Mouse (Mus musculus) lung, embryonic 15.5 days (tissue): ENCODE data around the gene Chrm1. TPM values are rescaled to one million over a fixed set of nuclear protein-coding genes. Genes with fewer than 3 reads are reported as not detected.

Experiments used
- ATAC-seq: fragments of 200-750 bp; cut with Nextera tagmentation; 2 replicates; pipeline ENCODE4 v1.8.0; 2017; ENCODE audit warnings: moderate number of reproducible peaks, borderline replicate concordance; ENCODE audit not compliant: low FRiP score, low TSS enrichment; ENCODE audit errors: extremely low read depth
- H3K27ac ChIP-seq: fragments of 300-500 bp; sonication (generic); 2 replicates; pipeline ENCODE4 v1.5.1; 2015; ENCODE audit warnings: moderate library complexity, mild to moderate bottlenecking, inconsistent platforms
- H3K27me3 ChIP-seq: fragments of 300-500 bp; sonication (generic); 2 replicates; pipeline ENCODE4 v1.6.1; 2015; ENCODE audit warnings: inconsistent platforms
- H3K36me3 ChIP-seq: fragments of 300-500 bp; sonication (generic); 2 replicates; pipeline ENCODE4 v1.6.1; 2015; ENCODE audit warnings: inconsistent platforms
- H3K4me1 ChIP-seq: fragments of 300-500 bp; sonication (generic); 2 replicates; pipeline ENCODE4 v1.6.1; 2015; ENCODE audit warnings: inconsistent platforms
- H3K4me2 ChIP-seq: fragments of 300-500 bp; sonication (generic); 2 replicates; pipeline ENCODE4 v1.6.1; 2015; ENCODE audit warnings: inconsistent platforms, mild to moderate bottlenecking, moderate library complexity
- H3K4me3 ChIP-seq: fragments of 300-500 bp; sonication (generic); 2 replicates; pipeline ENCODE4 v1.5.1; 2015; ENCODE audit warnings: mild to moderate bottlenecking, inconsistent platforms
- H3K9ac ChIP-seq: fragments of 300-500 bp; sonication (generic); 2 replicates; pipeline ENCODE4 v1.6.1; 2015; ENCODE audit warnings: inconsistent platforms
- H3K9me3 ChIP-seq: fragments of 300-500 bp; sonication (generic); 2 replicates; pipeline ENCODE4 v1.6.1; 2016; ENCODE audit warnings: inconsistent platforms
- WGBS: fragments of 180-500 bp; shearing (Covaris S2); methylation state at CpG from one replicate; pipeline ENCODE4 v1.1.7; 2015; 5-methylcytosine and 5-hydroxymethylcytosine counted together
- polyA plus RNA-seq: library from polyadenylated mRNA; unstranded; fragments of >200 nt; fragmentation: Nextera tagmentation; extraction: Ambion mirVana; gene quantifications from 2 replicates; pipeline ENCODE4 v1.2.1, GENCODE M21; 2015

Gene Chrm1
- polyA plus RNA-seq, 1 experiment from 2014 or later: 0.14 TPM

DNA sequence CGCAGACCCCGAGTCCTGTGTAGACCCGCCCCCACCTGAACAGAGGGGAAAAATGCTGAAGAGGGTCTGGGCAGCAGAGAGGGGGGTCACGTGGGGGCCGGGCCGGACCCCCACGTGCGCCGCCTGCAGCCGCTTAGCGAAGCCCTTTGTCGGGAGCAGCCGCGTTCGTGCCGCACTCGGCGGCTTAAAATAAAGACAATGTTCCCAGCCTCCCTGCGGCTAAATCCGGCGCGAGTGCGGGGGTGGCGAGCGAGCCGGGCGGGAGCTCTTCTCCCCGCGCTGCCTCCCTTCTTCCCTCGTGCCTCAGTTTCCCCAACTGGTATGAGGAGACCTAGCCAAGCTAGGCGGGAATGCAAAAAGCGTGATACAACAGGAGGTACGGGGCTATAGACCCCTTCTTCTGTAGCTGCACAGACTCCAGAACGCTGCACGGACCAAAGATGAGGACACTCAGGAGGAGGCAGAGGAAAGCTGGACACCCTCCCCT is 1.7 kb upstream of the Chrm1 start:
- H3K36me3 ChIP-seq: no peaks in the 10 kb centered on the region
- under 1% methylated on average over 35 of the region's 35 CpGs for WGBS
- peaks cover 16% of the 10 kb centered on the region for H3K4me1 ChIP-seq
- peak overlapping the region; percentile 42 for H3K9ac ChIP-seq
- no peaks in the 10 kb centered on the region for H3K27me3 ChIP-seq
- H3K9me3 ChIP-seq: no peaks in the 10 kb centered on the region
- no peak; the same call in 1 of the 2 replicates for ATAC-seq
- H3K4me3 ChIP-seq: peak overlapping the region; percentile 45
- H3K27ac ChIP-seq: no peak overlapping the region
- H3K4me2 ChIP-seq: peak overlapping the region; percentile 97

DNA sequence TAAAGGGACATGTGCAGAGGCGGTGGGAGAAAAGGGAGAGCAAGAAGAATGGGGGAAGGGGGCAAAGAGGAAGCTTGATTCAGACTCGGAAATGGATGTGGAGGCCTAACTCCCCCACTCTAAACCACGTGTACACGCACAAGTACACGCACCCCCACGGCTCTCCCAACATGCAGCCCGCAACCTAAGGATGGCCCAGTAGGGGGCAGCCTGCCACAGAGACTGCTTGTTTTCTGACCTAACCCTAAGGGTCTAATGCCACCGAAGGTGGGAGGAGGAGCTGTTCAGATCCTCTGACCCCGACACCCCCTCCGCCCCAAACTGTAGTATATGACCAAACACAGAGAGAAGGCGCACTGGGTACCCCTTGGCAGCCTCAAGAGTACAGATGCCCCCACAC is 1.3 kb upstream of the Chrm1 start:
- no peak; the same call in 1 of the 2 replicates for ATAC-seq
- Histone ChIP-seq H3K27me3 (no peaks in the 10 kb centered on the region), H3K9ac (peak overlapping the region; percentile 42), H3K27ac (no peak overlapping the region), H3K4me2 (peak overlapping the region; percentile 97), H3K4me3 (peak overlapping the region; percentile 45), H3K36me3 (no peaks in the 10 kb centered on the region), H3K9me3 (no peaks in the 10 kb centered on the region), H3K4me1 (peaks cover 16% of the 10 kb centered on the region)
- 6% methylated on average over 11 of the region's 11 CpGs for WGBS

DNA sequence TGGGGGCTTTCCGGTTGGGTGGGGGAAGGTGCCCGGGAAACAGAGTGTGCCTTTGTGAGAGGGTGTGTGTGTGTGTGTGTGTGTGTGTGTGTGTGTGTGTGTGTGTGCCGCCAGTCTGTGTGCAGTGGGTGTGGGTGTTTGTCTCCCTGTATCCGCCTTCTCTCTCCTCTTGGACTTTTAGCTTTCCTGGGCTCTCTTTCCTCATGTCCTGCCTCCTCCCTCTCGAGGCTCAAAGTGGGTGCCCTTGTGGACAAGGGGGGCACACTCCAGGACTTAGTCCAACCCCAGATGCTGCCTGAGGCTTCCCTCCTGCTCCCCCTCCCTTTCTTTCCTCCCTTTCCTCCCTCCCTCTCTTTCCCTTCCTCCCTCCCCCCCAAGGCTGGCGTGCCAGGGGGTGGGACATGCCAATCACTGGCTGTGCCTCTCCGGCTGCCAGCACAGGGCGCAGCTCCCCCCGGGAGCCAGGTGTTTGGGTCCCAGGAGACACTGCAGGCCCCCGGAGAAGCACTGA is 377 bp downstream of the Chrm1 start:
- Histone ChIP-seq H3K9me3 (no peaks in the 10 kb centered on the region), H3K36me3 (no peaks in the 10 kb centered on the region), H3K4me1 (peaks cover 16% of the 10 kb centered on the region), H3K27ac (no peak overlapping the region), H3K9ac (no peak overlapping the region), H3K27me3 (no peaks in the 10 kb centered on the region), H3K4me2 (peak overlapping the region; percentile 25; the same call in 1 of the 2 replicates), H3K4me3 (no peak overlapping the region)
- 32% methylated on average over 10 of the region's 10 CpGs for WGBS
- ATAC-seq: peak; percentile 15; the same call in 1 of the 2 replicates

DNA sequence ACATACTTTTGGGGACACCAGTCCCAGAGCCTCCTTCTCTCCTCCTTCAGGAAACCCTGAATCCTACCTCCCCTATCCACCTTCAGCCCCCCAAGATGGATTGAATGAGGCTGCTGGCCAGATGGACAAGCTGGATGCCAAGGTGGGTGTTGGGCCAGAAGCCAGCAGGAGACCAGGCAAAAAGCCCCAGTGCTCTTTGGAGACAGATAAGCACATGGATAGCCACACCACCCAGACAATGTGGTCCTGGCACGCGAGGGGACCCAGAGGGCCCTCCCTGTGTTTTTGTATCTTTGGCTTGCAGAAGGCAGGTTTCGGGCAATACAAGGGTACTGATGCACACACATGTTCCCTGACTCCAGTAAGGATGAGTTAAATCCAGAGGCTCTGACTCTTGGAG is 1.3 kb downstream of the Chrm1 start:
- Histone ChIP-seq H3K9ac (no peak overlapping the region), H3K4me3 (no peak overlapping the region), H3K4me1 (peaks cover 16% of the 10 kb centered on the region), H3K9me3 (no peaks in the 10 kb centered on the region), H3K27me3 (no peaks in the 10 kb centered on the region), H3K4me2 (no peak overlapping the region), H3K27ac (no peak overlapping the region), H3K36me3 (no peaks in the 10 kb centered on the region)
- ATAC-seq: no peak
- 89% methylated on average over 3 of the region's 3 CpGs for WGBS

DNA sequence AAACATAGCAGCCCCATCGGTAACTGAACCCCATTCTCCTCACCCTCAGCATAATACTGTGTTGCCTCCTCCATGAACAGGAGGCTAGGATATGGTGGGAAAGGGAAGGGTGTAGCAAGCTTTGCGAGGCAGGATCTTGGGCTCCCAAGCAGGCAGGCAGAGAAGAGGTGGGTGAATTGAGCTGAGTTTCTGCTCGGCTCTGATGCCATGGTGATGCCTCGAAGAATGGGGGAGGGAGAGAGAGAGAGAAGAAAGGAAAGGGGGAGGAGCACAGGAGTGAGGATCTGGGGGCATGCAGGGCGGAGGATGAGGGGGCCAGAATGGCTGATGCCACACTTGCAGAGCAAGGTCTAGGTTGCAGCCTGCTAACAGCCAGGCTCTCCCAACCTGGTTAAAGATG is 2.2 kb downstream of the Chrm1 start:
- no peak for ATAC-seq
- Histone ChIP-seq H3K4me1 (peaks cover 16% of the 10 kb centered on the region), H3K9me3 (no peaks in the 10 kb centered on the region), H3K4me3 (no peak overlapping the region), H3K27ac (no peak overlapping the region), H3K9ac (no peak overlapping the region), H3K27me3 (no peaks in the 10 kb centered on the region), H3K36me3 (no peaks in the 10 kb centered on the region), H3K4me2 (no peak overlapping the region)
- WGBS: 63% methylated on average over 5 of the region's 5 CpGs

DNA sequence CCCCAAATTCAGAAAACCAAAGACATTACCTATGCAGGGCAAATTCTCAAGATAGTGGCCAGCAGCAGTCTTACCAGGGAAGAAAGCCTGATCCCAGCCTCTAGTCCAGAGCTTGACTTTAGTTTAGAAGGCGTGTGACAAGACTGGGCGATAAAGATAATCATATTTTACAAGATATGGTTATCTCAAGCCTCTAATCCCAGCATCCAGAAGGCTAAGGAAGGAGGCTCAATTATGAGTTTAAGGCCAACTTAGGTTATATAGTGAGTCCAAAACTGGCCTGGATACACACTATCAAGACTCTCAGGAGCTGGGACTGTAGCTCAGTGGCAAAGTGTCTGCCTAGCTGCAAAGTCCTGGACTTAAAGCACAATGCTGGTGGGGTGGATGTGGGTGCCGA is 9.3 kb downstream of the Chrm1 start:
- H3K9me3 ChIP-seq: no peaks in the 10 kb centered on the region
- no peak overlapping the region for H3K4me3 ChIP-seq
- no peak overlapping the region for H3K9ac ChIP-seq
- H3K4me1 ChIP-seq: no peaks in the 10 kb centered on the region
- WGBS: 85% methylated on average over 3 of the region's 3 CpGs
- no peaks in the 10 kb centered on the region for H3K36me3 ChIP-seq
- H3K27ac ChIP-seq: no peak overlapping the region
- H3K4me2 ChIP-seq: no peak overlapping the region
- ATAC-seq: no peak
- no peaks in the 10 kb centered on the region for H3K27me3 ChIP-seq

DNA sequence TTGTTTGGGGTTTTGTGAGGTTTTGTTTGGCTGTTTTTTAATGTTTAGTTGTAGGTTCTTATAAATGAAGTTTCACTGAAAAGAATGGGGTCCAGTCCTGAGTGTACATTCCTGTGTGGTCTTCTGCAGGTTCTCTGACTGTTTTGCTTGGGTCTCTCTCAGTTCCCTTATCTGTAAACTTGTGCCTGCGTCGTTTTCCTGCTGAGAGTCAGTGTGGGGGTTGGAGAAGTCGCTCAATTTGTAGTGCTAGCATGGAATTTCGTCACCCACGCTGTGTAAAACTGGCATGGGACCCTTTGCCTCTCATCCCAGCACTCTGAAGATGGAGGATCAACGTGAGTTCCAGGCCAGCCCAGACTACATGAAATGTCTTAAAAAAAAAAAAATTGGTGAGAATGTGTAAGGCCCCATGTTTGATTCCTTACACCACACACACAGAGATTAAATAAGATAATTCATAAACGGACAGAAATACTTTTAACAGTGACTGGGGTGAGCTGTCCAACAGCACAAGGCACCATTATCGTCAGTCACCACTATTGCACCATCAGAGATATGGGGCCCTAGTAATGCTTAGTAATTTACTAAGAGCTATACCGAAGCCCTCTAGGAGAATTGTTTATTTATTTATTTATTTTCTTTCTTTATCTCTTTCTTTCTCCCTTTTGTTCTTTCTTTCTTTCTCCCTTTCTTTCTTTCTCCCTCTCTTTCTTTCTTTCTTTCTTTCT is 9.9 kb downstream of the Chrm1 start:
- WGBS: 37% methylated on average over 9 of the region's 9 CpGs
- no peak overlapping the region for H3K4me3 ChIP-seq
- no peak overlapping the region for H3K9ac ChIP-seq
- H3K4me1 ChIP-seq: no peaks in the 10 kb centered on the region
- H3K4me2 ChIP-seq: no peak overlapping the region
- no peaks in the 10 kb centered on the region for H3K9me3 ChIP-seq
- no peaks in the 10 kb centered on the region for H3K36me3 ChIP-seq
- no peak for ATAC-seq
- no peak overlapping the region for H3K27ac ChIP-seq
- H3K27me3 ChIP-seq: no peaks in the 10 kb centered on the region

DNA sequence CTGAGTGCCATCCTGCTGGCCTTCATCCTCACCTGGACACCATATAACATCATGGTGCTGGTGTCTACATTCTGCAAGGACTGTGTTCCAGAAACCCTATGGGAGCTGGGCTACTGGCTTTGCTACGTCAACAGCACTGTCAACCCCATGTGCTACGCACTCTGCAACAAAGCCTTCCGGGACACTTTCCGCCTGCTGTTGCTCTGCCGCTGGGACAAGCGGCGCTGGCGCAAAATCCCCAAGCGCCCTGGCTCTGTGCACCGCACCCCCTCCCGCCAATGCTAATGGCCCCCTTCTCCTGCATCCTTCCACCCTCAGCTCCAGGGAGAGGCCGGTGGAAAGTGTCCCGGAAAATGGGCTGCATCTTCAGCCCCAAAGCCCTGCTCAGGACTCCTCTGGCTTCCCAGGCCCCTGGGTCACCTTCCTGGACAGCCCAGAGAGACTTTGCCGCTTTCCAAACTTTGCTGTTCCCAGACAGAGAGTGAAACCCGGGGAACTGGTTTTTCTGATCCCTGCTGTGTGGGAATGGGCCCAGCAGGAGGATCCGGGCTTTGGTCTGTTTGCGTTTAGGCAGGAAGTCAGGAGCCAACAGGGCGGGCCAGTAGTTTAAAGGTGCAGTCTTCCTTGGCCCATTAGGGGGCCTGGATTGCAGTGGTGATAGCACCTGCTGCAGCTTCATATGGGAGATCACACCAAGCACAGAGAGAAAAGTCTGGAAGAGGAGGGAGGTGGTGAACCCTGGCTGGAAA is 15.6 kb downstream of the Chrm1 start:
- no peaks in the 10 kb centered on the region for H3K9me3 ChIP-seq
- ATAC-seq: peak; percentile 51; the same call in 1 of the 2 replicates
- peaks cover 12% of the 10 kb centered on the region; the same call in 1 of the 2 replicates for H3K4me1 ChIP-seq
- peak overlapping the region; percentile 46 for H3K4me2 ChIP-seq
- 0 out of 2 replicates have a peak overlapping the region, but pooled peaks have one; percentile 19 for H3K9ac ChIP-seq
- H3K36me3 ChIP-seq: no peaks in the 10 kb centered on the region
- 0 out of 2 replicates have a peak overlapping the region, but pooled peaks have one; percentile 6 for H3K4me3 ChIP-seq
- peak overlapping the region; percentile 87 for H3K27ac ChIP-seq
- 27% methylated on average over 18 of the region's 18 CpGs for WGBS
- H3K27me3 ChIP-seq: no peaks in the 10 kb centered on the region

DNA sequence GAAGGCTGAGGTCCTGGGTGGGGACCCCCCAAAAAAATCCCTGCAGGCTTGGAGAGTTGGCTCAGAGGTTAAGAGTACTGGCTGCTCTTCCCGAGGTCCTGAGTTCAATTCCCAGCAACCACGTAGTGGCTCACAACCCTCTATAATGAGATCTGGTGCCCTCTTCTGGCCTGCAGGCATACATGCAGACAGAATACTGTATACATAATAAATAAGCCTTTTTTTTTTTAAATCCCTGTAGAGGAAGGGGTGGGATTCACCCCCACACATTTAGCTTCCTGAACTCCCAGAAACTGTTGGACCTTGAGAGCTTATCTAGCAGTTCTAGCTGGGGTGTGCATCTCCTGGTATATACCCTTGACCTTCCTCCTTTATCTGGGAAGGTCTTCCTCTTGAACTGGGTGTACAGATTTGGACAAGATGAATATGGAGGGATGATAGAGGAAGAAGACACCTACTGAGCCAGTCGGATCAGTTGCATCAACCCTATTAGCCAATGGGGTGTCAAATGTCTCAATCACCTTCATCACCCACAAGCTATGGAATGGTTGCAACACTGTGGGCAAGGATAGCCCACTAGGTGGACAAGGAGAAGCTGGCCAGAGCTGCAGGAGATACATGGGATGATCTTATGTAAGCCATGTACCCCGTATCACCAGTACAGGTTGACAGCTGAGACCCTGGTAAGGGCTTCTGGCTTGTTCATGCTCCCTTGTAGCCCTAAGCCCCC is 18.2 kb downstream of the Chrm1 start:
- Histone ChIP-seq H3K27ac (no peak overlapping the region), H3K9me3 (no peaks in the 10 kb centered on the region), H3K4me3 (no peak overlapping the region), H3K36me3 (no peaks in the 10 kb centered on the region), H3K4me2 (no peak overlapping the region), H3K9ac (no peak overlapping the region), H3K27me3 (no peaks in the 10 kb centered on the region), H3K4me1 (peaks cover 12% of the 10 kb centered on the region; the same call in 1 of the 2 replicates)
- no peak for ATAC-seq
- 88% methylated on average over 4 of the region's 4 CpGs for WGBS

DNA sequence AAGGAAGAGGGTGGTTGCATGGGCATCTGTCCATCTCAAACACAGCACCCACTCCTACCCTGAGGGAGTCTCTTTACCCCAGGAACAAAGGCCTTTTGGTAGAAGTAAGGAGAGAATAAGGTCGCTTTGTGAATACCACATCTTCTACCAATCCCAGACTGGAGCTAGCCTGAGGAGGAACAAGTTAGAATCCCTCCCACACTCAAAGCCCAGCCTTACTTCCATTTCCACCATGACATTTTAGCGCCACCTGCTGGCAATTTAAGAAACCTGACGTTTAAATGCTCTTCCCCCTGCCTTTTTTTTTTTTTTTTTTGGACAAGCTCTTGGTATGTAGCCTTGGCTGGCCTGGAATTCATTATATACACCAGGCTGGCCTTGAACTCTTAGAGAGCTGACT is 19.4 kb downstream of the Chrm1 start:
- no peaks in the 10 kb centered on the region for H3K9me3 ChIP-seq
- no peak overlapping the region for H3K9ac ChIP-seq
- no peak overlapping the region for H3K4me2 ChIP-seq
- no peaks in the 10 kb centered on the region for H3K27me3 ChIP-seq
- H3K4me3 ChIP-seq: no peak overlapping the region
- H3K36me3 ChIP-seq: no peaks in the 10 kb centered on the region
- ATAC-seq: peak; percentile 36; the same call in 1 of the 2 replicates
- peaks cover 12% of the 10 kb centered on the region; the same call in 1 of the 2 replicates for H3K4me1 ChIP-seq
- no peak overlapping the region for H3K27ac ChIP-seq
- WGBS: 0% methylated on average over 3 of the region's 3 CpGs

DNA sequence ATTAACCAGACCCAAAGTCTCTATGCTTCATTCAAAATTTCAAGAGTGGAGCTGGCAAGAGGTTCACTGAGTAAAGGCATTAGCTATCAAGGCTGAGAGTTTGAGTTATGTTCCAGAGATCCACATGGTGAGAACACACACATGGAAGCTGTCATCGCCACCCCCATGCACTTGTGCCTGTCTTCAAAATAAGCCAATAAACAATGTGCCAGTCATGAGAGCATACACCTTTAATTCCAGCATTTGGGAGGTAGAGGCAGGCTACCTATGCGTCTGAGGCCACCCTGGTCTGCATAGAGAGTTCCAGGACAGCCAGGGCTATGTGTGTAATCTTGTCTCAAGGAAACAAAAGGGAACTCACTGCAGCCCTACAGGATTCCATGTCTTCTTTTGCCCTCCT is 20.0 kb downstream of the Chrm1 start:
- Histone ChIP-seq H3K4me1 (peaks cover 11% of the 10 kb centered on the region; the same call in 1 of the 2 replicates), H3K4me3 (no peak overlapping the region), H3K9ac (no peak overlapping the region), H3K9me3 (no peaks in the 10 kb centered on the region), H3K36me3 (no peaks in the 10 kb centered on the region), H3K27me3 (no peaks in the 10 kb centered on the region), H3K27ac (no peak overlapping the region), H3K4me2 (no peak overlapping the region)
- WGBS: 63% methylated on average over 2 of the region's 2 CpGs
- no peak for ATAC-seq
